Mouse (Mus musculus): Measurements from ENCODE around the gene Epm2aip1. TPM values are rescaled to one million over a fixed set of nuclear protein-coding genes. Genes with fewer than 3 reads are reported as not detected.

Epm2aip1 gene
- total RNA-seq, 2 experiments from 2014 or later: 87.2 to 87.9 TPM

GRCm38 (mm10) chr9:111285676-111286075 lies 13.9 kb downstream of the Epm2aip1 start:
- no peak for DNase-seq (ENCODE audit: low spot score in 2 of 2)

- DNase-seq (ENCODE audit: low spot score in 2 of 2): no peak
These were observed 14.7 kb downstream of the Epm2aip1 start for GRCm38 (mm10) chr9:111286468-111286867.

GRCm38 (mm10) chr9:111287956-111288355 lies 16.2 kb downstream of the Epm2aip1 start:
- DNase-seq (ENCODE audit: low spot score in 2 of 2): no peak

- no peak for DNase-seq (ENCODE audit: low spot score in 2 of 2)
These were observed 17.6 kb downstream of the Epm2aip1 start for GRCm38 (mm10) chr9:111289294-111289831.

GRCm38 (mm10) chr9:111289832-111290339 lies 18.2 kb downstream of the Epm2aip1 start:
- DNase-seq (ENCODE audit: low spot score in 2 of 2): peak; percentile 92 to 94

- DNase-seq (ENCODE audit: low spot score in 2 of 2): peak in 1 of 2 experiments; percentile 12
These were observed 18.9 kb downstream of the Epm2aip1 start for GRCm38 (mm10) chr9:111290539-111291100.

- no peak for DNase-seq (ENCODE audit: low spot score in 2 of 2)
These were observed 21.5 kb downstream of the Epm2aip1 start for GRCm38 (mm10) chr9:111293234-111293633.

- no peak for DNase-seq (ENCODE audit: low spot score in 2 of 2)
These were observed 23.2 kb downstream of the Epm2aip1 start for GRCm38 (mm10) chr9:111294911-111295310.

- no peak for DNase-seq (ENCODE audit: low spot score in 2 of 2)
These were observed 23.6 kb downstream of the Epm2aip1 start for GRCm38 (mm10) chr9:111295323-111295722.

- no peak for DNase-seq (ENCODE audit: low spot score in 2 of 2)
These were observed 24.7 kb downstream of the Epm2aip1 start for GRCm38 (mm10) chr9:111296433-111296832.

- no peak for DNase-seq (ENCODE audit: low spot score in 2 of 2)
These were observed 26.9 kb downstream of the Epm2aip1 start for GRCm38 (mm10) chr9:111298606-111299005.

- DNase-seq (ENCODE audit: low spot score in 2 of 2): peak in 1 of 2 experiments; percentile 45
These were observed 30.6 kb downstream of the Epm2aip1 start for GRCm38 (mm10) chr9:111302196-111302831.

GRCm38 (mm10) chr9:111304036-111304435 lies 32.3 kb downstream of the Epm2aip1 start:
- DNase-seq (ENCODE audit: low spot score in 2 of 2): peak; percentile 42 to 68

GRCm38 (mm10) chr9:111306142-111306541 lies 34.4 kb downstream of the Epm2aip1 start:
- DNase-seq (ENCODE audit: low spot score in 2 of 2): peak in 1 of 2 experiments; percentile 21

GRCm38 (mm10) chr9:111311031-111311842 lies 39.5 kb downstream of the Epm2aip1 start, which contains the start of gene Trank1:
Trank1 (plus strand) TSS chr9:111311739.
- DNase-seq (ENCODE audit: low spot score in 2 of 2): peak; percentile 53 to 58

GRCm38 (mm10) chr9:111311843-111312441 lies 40.2 kb downstream of the Epm2aip1 start:
- DNase-seq (ENCODE audit: low spot score in 2 of 2): peak; percentile 24 to 59

- DNase-seq (ENCODE audit: low spot score in 2 of 2): peak; percentile 16 to 38
These were observed 40.9 kb downstream of the Epm2aip1 start for GRCm38 (mm10) chr9:111312442-111313141.

GRCm38 (mm10) chr9:111313299-111313698 lies 41.6 kb downstream of the Epm2aip1 start:
- DNase-seq (ENCODE audit: low spot score in 2 of 2): no peak

GRCm38 (mm10) chr9:111313793-111314192 lies 42.1 kb downstream of the Epm2aip1 start:
- DNase-seq (ENCODE audit: low spot score in 2 of 2): no peak

GRCm38 (mm10) chr9:111314219-111314618 lies 42.5 kb downstream of the Epm2aip1 start:
- peak; percentile 78 to 86 for DNase-seq (ENCODE audit: low spot score in 2 of 2)
